Mouse (Mus musculus) intestine, embryonic 15.5 days (tissue): ENCODE results near the gene C1qb. TPM values are rescaled to one million over a fixed set of nuclear protein-coding genes. Genes with fewer than 3 reads are reported as not detected.

ENCODE experiments used
- ATAC-seq: fragments of 200-750 bp; cut with Nextera tagmentation; 2 replicates; pipeline ENCODE4 v1.8.0; 2017; ENCODE audit warnings: moderate TSS enrichment, moderate library complexity
- H3K27ac ChIP-seq: fragments of 300-500 bp; sonication (generic); 2 replicates; pipeline ENCODE4 v1.5.1; 2015; ENCODE audit warnings: mild to moderate bottlenecking, inconsistent platforms
- H3K27me3 ChIP-seq: fragments of 300-500 bp; sonication (generic); replicated peaks from 2 replicates; pipeline ENCODE4 v1.6.1; 2015; ENCODE audit warnings: inconsistent platforms
- H3K36me3 ChIP-seq: fragments of 300-500 bp; sonication (generic); 2 replicates; pipeline ENCODE4 v1.6.1; 2015; ENCODE audit warnings: inconsistent platforms
- H3K4me1 ChIP-seq: fragments of 300-500 bp; sonication (generic); replicated peaks from 2 replicates; pipeline ENCODE4 v1.6.1; 2015; ENCODE audit warnings: inconsistent platforms
- H3K4me2 ChIP-seq: fragments of 300-500 bp; sonication (generic); replicated peaks from 2 replicates; pipeline ENCODE4 v1.6.1; 2015; ENCODE audit warnings: mild to moderate bottlenecking, inconsistent platforms
- H3K4me3 ChIP-seq: fragments of 300-500 bp; sonication (generic); replicated peaks from 2 replicates; pipeline ENCODE4 v1.5.1; 2015; ENCODE audit warnings: inconsistent platforms
- H3K9ac ChIP-seq: fragments of 300-500 bp; sonication (generic); 2 replicates; pipeline ENCODE4 v1.6.1; 2015; ENCODE audit warnings: inconsistent platforms
- H3K9me3 ChIP-seq: fragments of 300-500 bp; sonication (generic); 2 replicates; pipeline ENCODE4 v1.6.1; 2016; ENCODE audit warnings: inconsistent platforms
- WGBS: fragments of 180-500 bp; shearing (Covaris S2); methylation state at CpG from one replicate; pipeline ENCODE4 v1.1.7; 2015; 5-methylcytosine and 5-hydroxymethylcytosine counted together
- polyA plus RNA-seq: library from polyadenylated mRNA; unstranded; fragments of >200 nt; fragmentation: Nextera tagmentation; extraction: Ambion mirVana; gene quantifications from 2 replicates; pipeline ENCODE4 v1.2.1, GENCODE M21; 2015

C1qb gene
- polyA plus RNA-seq, 1 experiment from 2014 or later, result 67.2 TPM

DNA sequence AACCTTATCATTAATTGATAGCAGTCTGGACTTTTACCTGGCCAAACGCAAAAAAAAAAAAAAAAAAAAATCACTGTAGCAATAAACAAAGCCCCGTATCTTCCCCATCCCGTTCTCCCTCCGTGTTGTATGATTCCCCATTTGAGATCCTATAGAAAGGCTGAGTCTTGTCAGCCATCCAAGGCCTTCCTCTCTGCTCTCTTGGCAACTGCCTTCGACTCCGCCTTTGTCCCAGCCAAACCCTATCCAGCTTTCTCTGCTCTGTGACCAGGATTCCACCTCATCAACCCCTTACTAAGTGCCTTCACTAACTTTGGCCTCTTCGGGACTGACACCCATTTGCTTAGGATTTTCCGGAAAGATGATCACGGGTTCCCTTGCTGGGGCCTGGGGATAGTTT, 48.0 kb downstream of the C1qb start:
- no peak for ATAC-seq
- no peak overlapping the region for H3K4me2 ChIP-seq
- no peaks in the 10 kb centered on the region for H3K36me3 ChIP-seq
- WGBS, result 74% methylated on average over 9 of the region's 9 CpGs
- no peaks in the 10 kb centered on the region for H3K9me3 ChIP-seq
- H3K27me3 ChIP-seq, result 0 out of 2 replicates have a peak, but pooled peaks cover 2% of the 10 kb centered on the region
- H3K9ac ChIP-seq, result no peak overlapping the region
- H3K4me3 ChIP-seq, result no peak overlapping the region
- H3K27ac ChIP-seq, result no peak overlapping the region
- peaks cover 63% of the 10 kb centered on the region for H3K4me1 ChIP-seq

DNA sequence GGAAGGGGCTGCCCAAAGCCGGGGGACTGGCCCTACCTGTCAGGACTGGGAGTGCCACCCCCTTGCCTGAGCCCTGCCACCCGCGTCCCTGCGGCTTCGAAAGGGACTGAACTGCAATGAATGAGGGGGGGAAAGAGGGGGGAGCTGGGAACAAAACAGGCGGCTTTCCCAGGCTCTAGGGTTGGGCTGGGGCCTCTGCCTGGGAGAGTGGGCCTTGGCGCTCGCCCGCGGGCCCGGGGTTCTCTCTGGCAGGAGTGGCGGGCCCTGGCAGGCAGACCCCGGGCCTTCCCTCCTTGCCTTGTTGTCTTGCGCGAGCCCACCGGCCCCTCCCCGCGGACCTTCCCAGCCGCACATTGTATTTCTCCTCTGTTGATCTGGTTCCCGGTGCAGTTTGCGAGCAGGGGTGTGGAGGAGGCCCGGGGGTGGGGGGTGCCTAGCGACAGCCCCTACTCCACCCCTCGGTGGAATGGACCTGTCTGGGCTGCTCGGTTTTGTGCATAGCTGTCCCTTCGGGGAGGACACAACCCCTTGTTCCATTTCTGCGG, 49.5 kb downstream of the C1qb start:
- WGBS, result 1% methylated on average over 27 of the region's 27 CpGs
- H3K4me3 ChIP-seq, result peak overlapping the region; percentile 86
- no peaks in the 10 kb centered on the region for H3K36me3 ChIP-seq
- H3K9me3 ChIP-seq, result no peaks in the 10 kb centered on the region
- H3K9ac ChIP-seq, result peak overlapping the region; percentile 81
- H3K27me3 ChIP-seq, result 0 out of 2 replicates have a peak, but pooled peaks cover 2% of the 10 kb centered on the region
- peaks cover 72% of the 10 kb centered on the region for H3K4me1 ChIP-seq
- peak; percentile 5; the same call in 1 of the 2 replicates for ATAC-seq
- H3K4me2 ChIP-seq, result peak overlapping the region; percentile 98
- H3K27ac ChIP-seq, result peak overlapping the region; percentile 87

DNA sequence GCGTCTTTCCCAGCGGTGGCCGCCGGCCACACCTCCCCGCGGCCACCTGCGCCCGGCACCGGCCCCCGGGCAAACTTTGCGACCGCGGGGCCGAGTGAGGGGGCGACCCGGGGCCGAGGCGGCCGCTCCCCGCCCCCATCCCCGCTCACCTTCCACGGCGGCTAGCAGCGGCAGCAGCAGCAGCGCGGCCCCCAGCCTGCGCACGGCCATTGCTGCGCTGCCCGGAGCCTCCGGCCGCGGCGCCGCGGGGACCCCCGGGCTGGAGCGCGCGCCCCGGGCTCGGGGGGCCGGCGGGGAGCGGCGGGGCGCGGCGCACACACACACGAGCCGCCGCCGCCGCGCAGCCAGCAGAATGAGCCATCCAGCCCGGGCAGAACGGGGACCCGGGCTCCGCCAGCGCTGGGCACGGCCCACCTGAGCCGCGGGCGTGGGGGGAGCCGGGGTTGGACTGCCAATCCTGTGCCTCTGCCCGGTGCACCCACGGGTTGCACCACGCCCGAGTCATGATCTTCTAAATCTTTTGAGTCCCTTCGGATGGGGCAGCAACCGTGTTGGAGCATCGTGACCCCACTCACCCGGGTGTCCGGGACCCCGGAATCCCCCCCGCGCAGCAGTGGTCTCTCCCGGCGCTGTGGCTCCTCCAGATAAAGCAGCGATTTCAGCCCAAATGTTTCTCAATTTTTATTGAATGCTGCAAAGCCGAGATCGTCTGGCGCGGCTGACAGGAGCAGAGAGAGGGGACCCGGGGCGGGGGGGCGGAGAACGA, 50.2 kb downstream of the C1qb start, which contains the start of gene Ephb2:
Gene Ephb2, minus strand, starts transcription at position 368 of the 766 bp plus-strand sequence.
- under 1% methylated on average over 84 of the region's 88 CpGs for WGBS
- Histone ChIP-seq H3K4me3 (peak within 1 kb of the TSS; percentile 86), H3K4me1 (peaks cover 70% of the 10 kb centered on the region), H3K9me3 (no peaks in the 10 kb centered on the region), H3K9ac (peak within 1 kb of the TSS; percentile 81), H3K27ac (peak within 1 kb of the TSS; percentile 87), H3K36me3 (no peaks in the 10 kb centered on the region), H3K4me2 (peak within 1 kb of the TSS; percentile 98), H3K27me3 (0 out of 2 replicates have a peak, but pooled peaks cover 2% of the 10 kb centered on the region)
- peak; percentile 85 for ATAC-seq

DNA sequence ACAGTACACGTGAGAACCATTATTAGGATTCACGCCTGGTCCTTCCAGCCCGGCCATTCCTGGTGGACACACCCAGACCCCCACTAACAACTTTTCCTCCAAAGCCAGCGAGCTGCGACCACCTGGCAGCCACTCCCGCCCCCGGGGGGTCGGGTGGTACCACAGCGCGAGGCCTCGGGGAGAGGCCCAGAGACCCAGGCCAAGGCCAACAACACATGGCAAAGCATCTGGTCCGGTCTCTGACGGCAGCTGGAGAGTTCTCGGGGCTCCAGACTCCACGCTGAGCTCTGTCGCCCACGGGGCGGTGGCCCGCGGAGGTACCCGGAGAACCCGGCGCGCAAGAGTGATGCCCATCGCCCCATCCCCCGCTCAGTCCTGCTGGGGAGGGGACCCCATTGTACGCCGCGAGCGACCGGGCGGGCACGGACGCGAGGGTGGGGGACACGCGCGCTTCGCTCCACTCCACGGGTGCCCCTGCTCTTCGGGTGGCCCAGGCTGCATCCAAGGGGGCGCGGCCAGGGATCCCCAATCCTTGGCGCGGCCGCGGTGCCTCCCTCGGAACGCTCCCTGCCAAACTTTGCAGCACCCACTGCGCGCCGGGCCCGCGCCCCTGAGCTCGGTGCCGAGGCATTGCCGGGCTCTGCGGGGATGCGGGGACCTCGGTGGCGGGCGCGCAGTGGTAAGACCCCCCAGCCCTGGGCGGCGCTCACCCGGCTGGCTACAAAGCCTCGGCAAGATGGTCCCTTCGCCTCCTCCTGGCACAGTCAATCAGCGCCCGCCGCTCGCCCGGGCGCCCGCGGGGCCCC, 51.0 kb downstream of the C1qb start:
- under 1% methylated on average over 67 of the region's 76 CpGs for WGBS
- Histone ChIP-seq H3K4me1 (peaks cover 74% of the 10 kb centered on the region), H3K4me3 (peak overlapping the region; percentile 86), H3K9ac (peak overlapping the region; percentile 81), H3K36me3 (no peaks in the 10 kb centered on the region), H3K27me3 (0 out of 2 replicates have a peak, but pooled peaks cover 2% of the 10 kb centered on the region), H3K27ac (peak overlapping the region; percentile 87; the same call in 1 of the 2 replicates), H3K9me3 (no peaks in the 10 kb centered on the region), H3K4me2 (peak overlapping the region; percentile 98)
- peak; percentile 32 for ATAC-seq

DNA sequence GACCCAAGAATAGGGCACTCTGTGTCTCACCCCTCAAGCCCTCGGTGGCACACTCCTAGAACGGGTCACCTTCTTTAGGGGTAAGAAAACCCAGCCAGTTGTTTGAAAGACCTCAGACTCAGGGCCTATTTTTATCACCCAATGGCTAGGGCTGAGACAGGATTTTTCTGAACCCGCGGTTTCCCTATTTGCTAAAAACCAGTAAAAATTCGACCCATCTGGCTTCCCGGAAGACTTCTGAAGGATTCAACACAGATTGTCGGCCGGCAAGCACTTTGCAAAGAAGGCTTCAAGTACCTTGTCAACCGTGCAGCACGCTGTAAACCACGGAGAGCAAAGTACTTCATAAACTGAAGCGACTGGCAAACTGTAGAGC, 51.6 kb downstream of the C1qb start:
- WGBS, result 15% methylated on average over 12 of the region's 12 CpGs
- H3K36me3 ChIP-seq, result no peaks in the 10 kb centered on the region
- peaks cover 77% of the 10 kb centered on the region for H3K4me1 ChIP-seq

DNA sequence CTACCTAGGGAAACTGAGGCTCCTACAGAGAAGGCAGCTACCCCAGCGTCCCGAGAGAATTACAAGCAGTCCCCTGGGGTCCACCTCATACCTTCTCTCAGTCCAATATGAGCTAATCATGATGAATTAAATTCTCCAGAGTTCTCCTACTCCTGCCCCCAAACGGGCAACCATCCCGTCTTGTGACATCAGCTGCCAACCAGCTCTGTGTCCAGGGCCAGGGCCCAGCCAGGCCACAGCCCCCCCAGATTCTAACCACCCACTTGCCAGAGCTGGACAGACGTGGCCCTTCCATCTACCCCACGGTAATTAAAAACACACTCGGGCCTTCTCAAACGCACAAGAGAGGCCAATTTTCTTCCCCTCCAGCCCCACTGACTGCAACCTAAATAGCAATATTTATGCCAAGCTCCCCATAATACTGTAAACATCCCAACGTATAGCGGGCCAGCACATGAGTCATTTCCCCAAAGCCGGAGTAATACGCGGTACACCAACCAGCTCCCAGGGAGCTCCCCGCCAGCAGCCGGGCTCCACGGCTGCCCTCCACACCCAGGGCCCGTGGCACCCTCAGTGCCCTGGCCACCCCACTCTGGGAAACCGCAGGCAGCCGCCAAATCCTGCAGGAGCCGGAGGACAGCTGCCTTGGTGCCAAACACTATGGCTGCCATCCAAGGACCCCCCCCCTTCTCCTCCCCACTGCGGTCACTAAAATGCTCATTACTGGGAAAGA, 52.2 kb downstream of the C1qb start:
- ATAC-seq, result no peak
- H3K27ac ChIP-seq, result no peak overlapping the region
- peak overlapping the region; percentile 98 for H3K4me2 ChIP-seq
- H3K4me3 ChIP-seq, result peak overlapping the region; percentile 86
- no peaks in the 10 kb centered on the region for H3K9me3 ChIP-seq
- H3K27me3 ChIP-seq, result no peaks in the 10 kb centered on the region
- 51% methylated on average over 21 of the region's 21 CpGs for WGBS
- H3K4me1 ChIP-seq, result peaks cover 81% of the 10 kb centered on the region
- peak overlapping the region; percentile 35 for H3K9ac ChIP-seq
- no peaks in the 10 kb centered on the region for H3K36me3 ChIP-seq

More for the DNA sequence above, 51.6 kb downstream of the C1qb start:
- peak overlapping the region; percentile 86 for H3K4me3 ChIP-seq
- H3K27ac ChIP-seq, result no peak overlapping the region
- no peaks in the 10 kb centered on the region for H3K27me3 ChIP-seq
- peak overlapping the region; percentile 98 for H3K4me2 ChIP-seq
- H3K9me3 ChIP-seq, result no peaks in the 10 kb centered on the region
- peak overlapping the region; percentile 35 for H3K9ac ChIP-seq
- no peak for ATAC-seq

DNA sequence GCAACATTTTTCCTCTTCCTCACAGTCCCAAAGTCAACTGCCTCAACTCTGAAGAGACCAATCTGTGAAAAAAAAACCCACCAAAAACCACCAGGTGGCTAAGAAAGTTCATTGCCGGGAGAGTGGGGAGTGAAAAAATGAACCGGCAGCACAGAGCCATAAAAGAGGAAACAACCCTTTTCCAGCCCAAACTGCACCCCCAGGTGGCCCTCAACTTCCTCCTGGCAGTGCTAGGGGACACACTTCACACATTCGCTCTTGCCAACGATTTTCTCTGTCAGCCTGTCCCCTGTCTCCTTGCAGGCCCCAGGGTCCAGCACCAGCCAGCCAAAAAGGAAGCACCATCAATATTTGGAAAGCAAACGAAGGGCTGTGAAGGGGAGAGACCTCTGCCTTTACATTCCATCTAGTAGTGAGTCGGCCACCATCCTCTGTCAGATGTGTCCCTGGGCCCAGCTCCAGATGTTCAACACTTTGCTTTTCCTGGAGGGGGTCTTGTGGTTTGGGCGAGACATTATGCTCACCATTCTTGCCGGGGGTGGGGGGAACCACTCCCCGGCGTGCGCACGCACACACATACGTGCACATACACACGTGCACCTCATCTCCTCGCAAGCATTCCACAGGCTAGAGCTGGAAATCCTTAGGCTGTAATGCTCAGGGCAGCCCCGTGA, 53.3 kb downstream of the C1qb start:
- Histone ChIP-seq H3K9ac (no peak overlapping the region), H3K27me3 (no peaks in the 10 kb centered on the region), H3K4me3 (no peak overlapping the region), H3K4me1 (peaks cover 78% of the 10 kb centered on the region), H3K4me2 (peak overlapping the region; percentile 30; the same call in 1 of the 2 replicates), H3K9me3 (no peaks in the 10 kb centered on the region), H3K36me3 (no peaks in the 10 kb centered on the region), H3K27ac (no peak overlapping the region)
- WGBS, result 56% methylated on average over 16 of the region's 16 CpGs
- no peak for ATAC-seq

DNA sequence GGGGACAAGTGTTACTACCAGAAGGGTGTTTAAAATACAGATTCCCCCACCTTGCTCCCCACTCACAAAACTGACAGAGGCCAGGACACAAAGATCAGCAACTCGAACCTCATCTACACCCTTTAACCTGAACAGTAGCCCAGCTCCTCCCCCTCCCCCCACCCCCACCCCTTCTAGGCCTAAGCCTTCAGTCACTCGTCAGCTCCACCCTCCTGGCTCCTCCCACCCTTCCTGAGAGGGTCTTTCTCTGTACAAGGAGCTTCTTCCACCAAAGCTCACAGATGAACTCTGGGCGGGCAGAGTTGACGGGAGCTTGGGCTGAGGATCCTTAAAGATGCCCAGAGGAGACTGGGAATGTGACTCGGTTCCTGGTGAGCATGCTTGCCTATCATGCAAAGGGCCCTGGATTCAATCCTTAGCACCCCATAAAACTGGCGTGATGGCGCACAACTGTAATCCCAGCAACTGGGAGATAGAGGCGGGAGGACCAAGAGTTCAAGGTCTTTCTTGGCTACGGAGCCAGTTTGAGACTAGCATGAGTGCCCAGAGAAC, 55.6 kb downstream of the C1qb start:
- Histone ChIP-seq H3K9ac (no peak overlapping the region), H3K4me2 (peak overlapping the region; percentile 27), H3K27me3 (no peaks in the 10 kb centered on the region), H3K36me3 (no peaks in the 10 kb centered on the region), H3K27ac (no peak overlapping the region), H3K9me3 (no peaks in the 10 kb centered on the region), H3K4me3 (no peak overlapping the region), H3K4me1 (peaks cover 64% of the 10 kb centered on the region)
- ATAC-seq, result no peak
- WGBS, result 49% methylated on average over 9 of the region's 9 CpGs

Other genes starting within 250 kb of the C1qb start
- gene Ephb2, start 50.2 kb downstream of the C1qb start, polyA plus RNA-seq, result 8.2 and 8.9 TPM in 2 replicates
- 33.3 and 36.3 TPM in 2 replicates for gene C1qc, start 6.9 kb upstream of the C1qb start, polyA plus RNA-seq
- 50.0 and 58.6 TPM in 2 replicates for gene C1qa, start 12.6 kb upstream of the C1qb start, polyA plus RNA-seq
- gene Epha8, start 70.6 kb upstream of the C1qb start, polyA plus RNA-seq, result 0.80 and 0.84 TPM in 2 replicates
- gene Zbtb40, start 162.6 kb upstream of the C1qb start, polyA plus RNA-seq, result 2.9 and 3.9 TPM in 2 replicates